Mouse (Mus musculus) adrenal gland, postnatal 14 days (tissue): Measurements from ENCODE around the gene Hacl1. TPM values are rescaled to one million over a fixed set of nuclear protein-coding genes. Genes with fewer than 3 reads are reported as not detected.

Experiments
- DNase-seq: peaks from one replicate; pipeline ENCODE4 v3.0.0; 2021; ENCODE audit warnings: mixed read lengths
- total RNA-seq: library from RNA; stranded (reverse); gene quantifications from 2 replicates; pipeline ENCODE4 v1.2.3, GENCODE M21; 2021

The Hacl1 gene
- total RNA-seq, 1 experiment from 2014 or later: 112 TPM

- DNase-seq: peak; percentile 77
Observed at GRCm38 (mm10) chr14:31662555-31663211, 21.6 kb upstream of the Hacl1 start.

- DNase-seq: peak; percentile 90
Observed at GRCm38 (mm10) chr14:31661671-31662554, 20.8 kb upstream of the Hacl1 start.

GRCm38 (mm10) chr14:31660312-31661093 is 19.4 kb upstream of the Hacl1 start:
- DNase-seq: no peak

- DNase-seq: peak; percentile 80
Observed at GRCm38 (mm10) chr14:31659501-31660181, 18.6 kb upstream of the Hacl1 start.

- DNase-seq: no peak
Observed at GRCm38 (mm10) chr14:31658126-31658680, 17.1 kb upstream of the Hacl1 start.

GRCm38 (mm10) chr14:31656857-31657645 is 16.0 kb upstream of the Hacl1 start:
- peak; percentile 76 for DNase-seq

- DNase-seq: no peak
Observed at GRCm38 (mm10) chr14:31656386-31656785, 15.3 kb upstream of the Hacl1 start.

GRCm38 (mm10) chr14:31655406-31655805 is 14.3 kb upstream of the Hacl1 start:
- DNase-seq: no peak

GRCm38 (mm10) chr14:31654816-31655215 is 13.7 kb upstream of the Hacl1 start:
- DNase-seq: peak; percentile 6

- no peak for DNase-seq
Observed at GRCm38 (mm10) chr14:31653101-31653875, 12.2 kb upstream of the Hacl1 start.

GRCm38 (mm10) chr14:31652624-31653023 is 11.5 kb upstream of the Hacl1 start:
- no peak for DNase-seq

GRCm38 (mm10) chr14:31652106-31652505 is 11.0 kb upstream of the Hacl1 start:
- DNase-seq: no peak

- peak; percentile 30 for DNase-seq
Observed at GRCm38 (mm10) chr14:31651206-31651605, 10.1 kb upstream of the Hacl1 start.

GRCm38 (mm10) chr14:31650347-31650746 is 9.3 kb upstream of the Hacl1 start:
- peak; percentile 17 for DNase-seq

- DNase-seq: peak; percentile 7
Observed at GRCm38 (mm10) chr14:31647991-31648390, 6.9 kb upstream of the Hacl1 start.

GRCm38 (mm10) chr14:31645920-31646319 is 4.8 kb upstream of the Hacl1 start:
- peak; percentile 39 for DNase-seq

- DNase-seq: peak; percentile 27
Observed at GRCm38 (mm10) chr14:31644931-31645547, 4.0 kb upstream of the Hacl1 start.

GRCm38 (mm10) chr14:31644183-31644830 is 3.2 kb upstream of the Hacl1 start:
- DNase-seq: peak; percentile 85
